Mouse (Mus musculus): ENCODE data around the gene Ptprt.

DNA sequence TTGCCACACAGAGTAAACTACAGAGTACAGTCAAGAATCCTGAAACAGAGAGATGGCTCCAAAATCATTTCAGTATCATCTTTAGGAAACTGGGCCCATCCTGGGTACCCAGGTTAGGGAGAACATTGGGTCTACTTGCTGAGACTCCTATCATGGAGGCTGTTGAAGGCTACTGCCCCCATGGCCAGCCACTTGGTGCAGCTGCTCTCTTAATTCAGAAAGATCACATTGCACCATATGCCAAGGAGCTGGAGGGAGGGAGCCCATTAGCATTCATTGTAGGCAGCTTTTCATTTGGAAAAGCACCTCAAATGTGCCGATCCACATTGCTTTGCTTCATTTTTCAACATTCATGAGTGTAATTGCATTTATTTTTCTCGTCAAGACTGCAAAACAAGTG lies 319.1 kb downstream of the Ptprt start:
- no peak for TF ChIP-seq POLR2A (IDR thresholded peaks at IDR 0.05; ENCODE audit: insufficient read depth, low read depth, low read length)
- TF ChIP-seq CTCF (IDR thresholded peaks at IDR 0.05): no peak

Measured in heart, adult 2 months (tissue).